Mouse (Mus musculus) embryonic facial prominence, embryonic 10.5 days (tissue): ENCODE data around the gene Rbbp5. TPM values are rescaled to one million over a fixed set of nuclear protein-coding genes. Genes with fewer than 3 reads are reported as not detected.
"Not testable (repeated sequence)": the region's sequence is repeated elsewhere in the genome, so short reads cannot be mapped to it uniquely, and the experiment has no call there.

Source experiments
- DNase-seq: peaks from one replicate; pipeline ENCODE4 v3.0.0-alpha.2; 2017; ENCODE audit warnings: low spot score
- H3K27ac ChIP-seq: fragments of 300-500 bp; sonication (generic); replicated peaks from 2 replicates; pipeline ENCODE4 v1.5.1; 2016; ENCODE audit warnings: mild to moderate bottlenecking
- H3K27me3 ChIP-seq: fragments of 300-500 bp; sonication (generic); replicated peaks from 2 replicates; pipeline ENCODE4 v1.6.1; 2016; ENCODE audit warnings: low read depth, mild to moderate bottlenecking; ENCODE audit not compliant: poor library complexity, severe bottlenecking
- H3K36me3 ChIP-seq: fragments of 300-500 bp; sonication (generic); replicated peaks from 2 replicates; pipeline ENCODE4 v1.6.1; 2016; ENCODE audit warnings: mild to moderate bottlenecking, moderate library complexity
- H3K4me1 ChIP-seq: fragments of 300-500 bp; sonication (generic); 2 replicates; pipeline ENCODE4 v1.6.1; 2016
- H3K4me3 ChIP-seq: fragments of 300-500 bp; sonication (generic); 2 replicates; pipeline ENCODE4 v1.5.1; 2016; ENCODE audit warnings: mild to moderate bottlenecking, moderate library complexity
- H3K9me3 ChIP-seq: fragments of 300-500 bp; sonication (generic); 2 replicates; pipeline ENCODE4 v1.6.1; 2016; ENCODE audit warnings: mild to moderate bottlenecking
- WGBS: fragments of 180-500 bp; shearing (Covaris S2); methylation state at CpG from one replicate; pipeline ENCODE4 v1.1.7; 2016; 5-methylcytosine and 5-hydroxymethylcytosine counted together
- polyA plus RNA-seq: library from polyadenylated mRNA; unstranded; fragments of >200 nt; fragmentation: Nextera tagmentation; extraction: Ambion mirVana; gene quantifications from 2 replicates; pipeline ENCODE4 v1.2.1, GENCODE M21; 2016

Rbbp5 gene
- polyA plus RNA-seq, 1 experiment from 2014 or later, result 66.2 TPM

- DNase-seq, result no peak
- WGBS, result 93% methylated on average over 7 of the region's 7 CpGs
- Histone ChIP-seq H3K27ac (no peak overlapping the region), H3K9me3 (no peaks in the 10 kb centered on the region), H3K4me3 (no peak overlapping the region), H3K27me3 (no peaks in the 10 kb centered on the region), H3K4me1 (0 out of 2 replicates have a peak, but pooled peaks cover 4% of the 10 kb centered on the region), H3K36me3 (peaks cover 20% of the 10 kb centered on the region)
Observed at GRCm38 (mm10) chr1:132469519-132469918, 7.6 kb upstream of the Rbbp5 start.

- not testable (repeated sequence) for H3K9me3 ChIP-seq, H3K27ac ChIP-seq, DNase-seq, H3K27me3 ChIP-seq, H3K4me3 ChIP-seq, H3K4me1 ChIP-seq
- peaks cover 15% of the 10 kb centered on the region for H3K36me3 ChIP-seq
- WGBS, result 90% methylated on average over 1 of the region's 1 CpGs
Observed at GRCm38 (mm10) chr1:132470031-132470430, 7.1 kb upstream of the Rbbp5 start.

- WGBS, result 91% methylated on average over 2 of the region's 2 CpGs
- no peaks in the 10 kb centered on the region for H3K9me3 ChIP-seq
- no peaks in the 10 kb centered on the region for H3K27me3 ChIP-seq
- DNase-seq, result no peak
- no peak overlapping the region for H3K27ac ChIP-seq
- peaks cover 10% of the 10 kb centered on the region for H3K36me3 ChIP-seq
- no peak overlapping the region for H3K4me3 ChIP-seq
- H3K4me1 ChIP-seq, result peaks cover 7% of the 10 kb centered on the region
Observed at GRCm38 (mm10) chr1:132471032-132471431, 6.1 kb upstream of the Rbbp5 start.

DNA sequence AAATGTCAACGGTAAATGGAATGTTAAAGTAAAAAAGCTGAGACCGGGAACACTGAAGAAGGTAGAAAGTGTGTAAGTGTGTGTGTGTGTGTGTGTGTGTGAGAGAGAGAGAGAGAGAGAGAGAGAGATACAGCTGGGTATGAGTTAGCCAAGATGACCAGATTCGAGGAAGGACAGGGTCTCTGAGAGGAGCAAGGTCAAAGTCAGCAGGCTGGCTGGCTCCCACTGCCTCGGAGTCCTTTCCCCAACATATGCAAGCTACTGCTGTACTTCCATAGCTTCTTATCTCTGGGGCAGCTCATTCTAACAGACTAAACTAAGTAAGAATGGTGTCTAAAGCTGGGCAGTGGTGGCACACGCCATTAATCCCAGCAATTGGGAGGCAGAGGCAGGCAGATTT, 5.7 kb upstream of the Rbbp5 start:
- H3K27ac ChIP-seq, result no peak overlapping the region
- no peaks in the 10 kb centered on the region for H3K9me3 ChIP-seq
- no peaks in the 10 kb centered on the region for H3K27me3 ChIP-seq
- H3K4me3 ChIP-seq, result no peak overlapping the region
- peaks cover 10% of the 10 kb centered on the region for H3K36me3 ChIP-seq
- DNase-seq, result no peak
- 92% methylated on average over 5 of the region's 5 CpGs for WGBS
- H3K4me1 ChIP-seq, result peaks cover 12% of the 10 kb centered on the region

GRCm38 (mm10) chr1:132472537-132472936, 4.6 kb upstream of the Rbbp5 start:
- Histone ChIP-seq H3K27me3 (no peaks in the 10 kb centered on the region), H3K27ac (no peak overlapping the region), H3K9me3 (no peaks in the 10 kb centered on the region), H3K4me3 (no peak overlapping the region), H3K4me1 (peaks cover 12% of the 10 kb centered on the region), H3K36me3 (0 out of 2 replicates have a peak, but pooled peaks cover 4% of the 10 kb centered on the region)
- DNase-seq, result no peak
- 60% methylated on average over 5 of the region's 5 CpGs for WGBS

- no peak for DNase-seq
- H3K27ac ChIP-seq, result no peak overlapping the region
- H3K4me1 ChIP-seq, result peaks cover 27% of the 10 kb centered on the region
- no peaks in the 10 kb centered on the region for H3K27me3 ChIP-seq
- WGBS, result 88% methylated on average over 1 of the region's 1 CpGs
- H3K36me3 ChIP-seq, result 0 out of 2 replicates have a peak, but pooled peaks cover 4% of the 10 kb centered on the region
- no peaks in the 10 kb centered on the region for H3K9me3 ChIP-seq
- H3K4me3 ChIP-seq, result no peak overlapping the region
Observed at GRCm38 (mm10) chr1:132474496-132474895, 2.7 kb upstream of the Rbbp5 start.

GRCm38 (mm10) chr1:132476575-132476927, 614 bp upstream of the Rbbp5 start:
- H3K36me3 ChIP-seq, result 0 out of 2 replicates have a peak, but pooled peaks cover 1% of the 10 kb centered on the region
- peaks cover 29% of the 10 kb centered on the region for H3K4me1 ChIP-seq
- no peaks in the 10 kb centered on the region for H3K27me3 ChIP-seq
- 8% methylated on average over 9 of the region's 9 CpGs for WGBS
- H3K4me3 ChIP-seq, result peak overlapping the region; percentile 88
- DNase-seq, result no peak
- peak overlapping the region; percentile 92 for H3K27ac ChIP-seq
- H3K9me3 ChIP-seq, result no peaks in the 10 kb centered on the region

DNA sequence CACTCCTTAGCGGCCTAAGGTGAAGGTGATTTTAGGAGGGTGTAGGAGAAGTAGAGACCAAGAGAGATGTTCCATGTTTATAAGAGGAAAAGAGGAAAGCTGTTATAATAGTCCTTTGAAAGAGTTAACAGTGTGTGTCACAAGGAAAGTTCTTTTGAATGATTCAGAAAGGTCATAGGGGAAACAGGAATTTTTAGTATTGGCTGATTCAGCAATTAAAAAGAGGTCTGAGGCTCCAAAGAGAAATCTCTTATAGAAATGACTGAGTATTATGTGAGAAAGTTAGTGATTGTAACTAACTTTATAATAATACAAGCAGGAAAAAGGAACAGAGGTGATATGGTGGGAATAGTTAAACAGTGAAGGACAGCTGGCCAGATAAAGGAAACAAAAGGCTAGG, 2.3 kb downstream of the Rbbp5 start:
- Histone ChIP-seq H3K27ac (no peak overlapping the region), H3K9me3 (no peaks in the 10 kb centered on the region), H3K27me3 (no peaks in the 10 kb centered on the region), H3K36me3 (peaks cover 7% of the 10 kb centered on the region), H3K4me3 (no peak overlapping the region), H3K4me1 (peaks cover 29% of the 10 kb centered on the region)
- WGBS, result 83% methylated on average over 1 of the region's 1 CpGs
- DNase-seq, result no peak

DNA sequence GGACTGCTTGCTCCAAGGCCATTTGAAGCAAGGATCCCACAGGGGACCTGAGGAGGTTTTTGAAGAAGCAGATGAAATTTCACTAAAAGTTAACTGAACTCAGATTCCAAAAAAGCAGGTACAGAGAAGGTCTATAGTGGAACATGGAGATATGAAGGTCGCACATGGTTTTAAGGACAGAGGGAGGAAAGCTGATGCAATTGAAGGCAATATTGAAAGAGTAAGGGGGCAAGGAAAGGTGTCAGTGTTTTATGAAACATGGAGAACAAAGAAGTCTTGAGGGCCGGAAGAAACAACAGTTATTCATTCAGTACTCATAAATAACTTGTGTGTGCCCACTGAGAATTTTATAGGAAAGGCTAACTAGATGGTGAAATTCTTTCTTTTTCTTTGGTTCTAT, 4.5 kb downstream of the Rbbp5 start:
- no peaks in the 10 kb centered on the region for H3K27me3 ChIP-seq
- H3K27ac ChIP-seq, result no peak overlapping the region
- no peak for DNase-seq
- no peak overlapping the region for H3K4me3 ChIP-seq
- no peaks in the 10 kb centered on the region for H3K9me3 ChIP-seq
- peaks cover 17% of the 10 kb centered on the region for H3K4me1 ChIP-seq
- 96% methylated on average over 2 of the region's 2 CpGs for WGBS
- H3K36me3 ChIP-seq, result peaks cover 29% of the 10 kb centered on the region

GRCm38 (mm10) chr1:132483234-132483633, 6.1 kb downstream of the Rbbp5 start:
- DNase-seq, result no peak
- 90% methylated on average over 3 of the region's 3 CpGs for WGBS
- Histone ChIP-seq H3K9me3 (no peaks in the 10 kb centered on the region), H3K4me1 (peaks cover 12% of the 10 kb centered on the region), H3K27ac (no peak overlapping the region), H3K4me3 (no peak overlapping the region), H3K36me3 (peaks cover 45% of the 10 kb centered on the region), H3K27me3 (no peaks in the 10 kb centered on the region)

- 90% methylated on average over 6 of the region's 6 CpGs for WGBS
- no peak for DNase-seq
- no peaks in the 10 kb centered on the region for H3K9me3 ChIP-seq
- peaks cover 7% of the 10 kb centered on the region for H3K4me1 ChIP-seq
- no peaks in the 10 kb centered on the region for H3K27me3 ChIP-seq
- no peak overlapping the region for H3K4me3 ChIP-seq
- no peak overlapping the region for H3K27ac ChIP-seq
- peaks cover 51% of the 10 kb centered on the region for H3K36me3 ChIP-seq
Observed at GRCm38 (mm10) chr1:132483759-132484158, 6.6 kb downstream of the Rbbp5 start.

GRCm38 (mm10) chr1:132500535-132500934, 23.4 kb downstream of the Rbbp5 start:
- 92% methylated on average over 2 of the region's 2 CpGs for WGBS
- no peaks in the 10 kb centered on the region for H3K27me3 ChIP-seq
- H3K9me3 ChIP-seq, result no peaks in the 10 kb centered on the region
- DNase-seq, result no peak
- no peak overlapping the region for H3K4me3 ChIP-seq
- no peaks in the 10 kb centered on the region for H3K4me1 ChIP-seq
- H3K36me3 ChIP-seq, result peaks cover 97% of the 10 kb centered on the region
- no peak overlapping the region for H3K27ac ChIP-seq

DNA sequence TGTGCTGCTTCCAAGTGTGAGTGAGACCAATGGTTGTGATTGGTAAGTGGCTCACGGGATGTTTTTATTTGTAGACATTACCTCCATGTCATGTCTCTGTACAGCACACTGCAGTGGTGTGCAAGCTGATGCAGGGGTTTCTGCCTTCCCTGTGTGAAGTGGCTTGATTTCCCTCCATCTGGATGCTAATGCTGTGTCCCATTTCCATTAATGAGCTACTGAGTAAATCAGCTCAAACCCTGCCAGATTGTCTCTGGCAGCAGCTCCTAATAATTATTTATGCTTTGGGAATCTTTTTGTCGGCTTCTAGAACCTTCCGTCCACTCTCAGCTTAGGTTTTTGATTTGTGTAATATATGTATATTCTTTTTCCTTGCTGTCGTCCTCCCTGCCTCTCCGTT, 28.0 kb downstream of the Rbbp5 start:
- no peak for DNase-seq
- Histone ChIP-seq H3K36me3 (peaks cover 92% of the 10 kb centered on the region), H3K4me3 (no peak overlapping the region), H3K27ac (no peak overlapping the region), H3K9me3 (no peaks in the 10 kb centered on the region), H3K27me3 (no peaks in the 10 kb centered on the region), H3K4me1 (no peaks in the 10 kb centered on the region)
- WGBS, result 92% methylated on average over 5 of the region's 5 CpGs

GRCm38 (mm10) chr1:132506058-132506457, 28.9 kb downstream of the Rbbp5 start, which contains the start of gene Tmem81:
Gene Tmem81, plus strand, starts transcription at chr1:132506230.
- no peak for DNase-seq
- Histone ChIP-seq H3K9me3 (no peaks in the 10 kb centered on the region), H3K27ac (no peak within 1 kb of the TSS), H3K36me3 (peaks cover 83% of the 10 kb centered on the region), H3K4me1 (no peaks in the 10 kb centered on the region), H3K4me3 (no peak within 1 kb of the TSS), H3K27me3 (no peaks in the 10 kb centered on the region)
- 89% methylated on average over 7 of the region's 7 CpGs for WGBS
